Mouse (Mus musculus): ENCODE data around the gene Scg5. TPM values are rescaled to one million over a fixed set of nuclear protein-coding genes. Genes with fewer than 3 reads are reported as not detected.
A peak's percentile ranks its signal among the peaks of the same experiment; 100 is the strongest.

The Scg5 gene
- polyA plus RNA-seq (2012; rRNA removed) (0.13 TPM in 2 replicates), polyA plus RNA-seq (2014; fragmentation: Nextera tagmentation; extraction: Ambion mirVana) (not detected in 2 replicates)

DNA sequence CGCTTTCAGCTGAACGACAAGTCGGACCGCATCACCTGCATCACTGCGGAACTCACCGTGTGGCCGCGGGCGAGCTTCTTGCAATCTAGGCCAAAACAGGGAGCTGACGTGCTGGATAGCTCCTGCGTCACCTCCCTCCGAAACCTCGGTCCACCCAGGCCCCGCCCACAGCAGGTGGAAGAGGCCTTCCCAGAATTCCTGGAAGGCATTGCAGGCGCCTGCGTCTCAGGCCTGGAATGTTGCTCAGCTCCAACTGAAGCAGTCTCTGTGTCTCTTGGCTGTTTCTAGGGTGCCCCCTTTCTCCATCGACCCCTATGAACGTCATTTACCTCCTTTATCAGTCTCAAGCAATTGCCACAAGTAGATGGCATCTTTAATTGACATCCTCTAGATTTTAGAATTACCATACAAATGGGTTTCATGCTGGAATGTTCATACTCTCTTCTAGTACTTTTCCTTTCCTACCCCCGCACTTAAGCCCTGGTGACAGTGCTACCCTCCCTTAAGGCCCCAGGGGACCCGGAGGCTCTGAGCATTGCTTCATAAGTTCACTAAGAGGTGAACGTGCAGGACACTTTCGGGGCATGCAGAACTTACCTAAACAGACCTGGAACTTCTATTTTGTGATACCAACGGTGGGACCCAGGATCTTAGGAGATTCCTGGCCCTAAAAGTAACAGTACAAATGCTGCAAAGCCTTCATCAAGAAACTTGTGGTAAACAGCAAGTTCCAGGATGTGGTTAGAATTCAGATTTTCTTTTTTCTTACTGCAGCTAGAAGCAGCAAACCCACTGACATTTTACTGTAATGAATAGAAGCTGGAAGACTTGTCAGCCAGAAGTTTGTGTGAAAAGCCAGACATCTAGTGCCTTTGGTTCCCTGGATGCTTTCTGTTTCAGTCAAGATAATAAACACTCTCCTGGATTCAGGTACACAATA lies at the start of gene Scg5:
Gene Scg5 (minus strand): TSS at position 179 of the 940 bp plus-strand sequence.
- Histone ChIP-seq H3K27ac (no peak within 1 kb of the TSS), H3K9ac (replicated peaks) (no peak within 1 kb of the TSS), H3K4me1 (replicated peaks; ENCODE audit: control insufficient read depth in 2 of 2, insufficient read depth in 2 of 2, low read length in 1 of 2) (no peaks in the 10 kb centered on the region), H3K9me3 (ENCODE audit: control insufficient read depth, low read length) (no peaks in the 10 kb centered on the region; the same call in none of the 2 replicates), H3K4me2 (ENCODE audit: low read depth) (no peak within 1 kb of the TSS), H3K36me3 (replicated peaks; ENCODE audit: control insufficient read depth, insufficient read depth, low read depth) (peaks cover 24% of the 10 kb centered on the region), H3K4me3 (ENCODE audit: insufficient read depth in 1 of 2, low read depth in 2 of 2, low read length in 2 of 2) (no peak within 1 kb of the TSS), H3K27me3 (ENCODE audit: control insufficient read depth, insufficient read depth, low read length) (no peaks in the 10 kb centered on the region)
- 26% methylated on average over 23 of the region's 23 CpGs for WGBS (ENCODE audit: insufficient replicate concordance)
- DNase-seq (ENCODE audit: low read depth in 3 of 3, low spot score in 3 of 3) (no peak), ATAC-seq (ENCODE audit: insufficient read depth) (no peak)
- TF ChIP-seq EP300 (IDR thresholded peaks at IDR 0.05; ENCODE audit: low read depth) (no peak), CTCF (IDR thresholded peaks at IDR 0.05; ENCODE audit: low read depth) (no peak)

DNA sequence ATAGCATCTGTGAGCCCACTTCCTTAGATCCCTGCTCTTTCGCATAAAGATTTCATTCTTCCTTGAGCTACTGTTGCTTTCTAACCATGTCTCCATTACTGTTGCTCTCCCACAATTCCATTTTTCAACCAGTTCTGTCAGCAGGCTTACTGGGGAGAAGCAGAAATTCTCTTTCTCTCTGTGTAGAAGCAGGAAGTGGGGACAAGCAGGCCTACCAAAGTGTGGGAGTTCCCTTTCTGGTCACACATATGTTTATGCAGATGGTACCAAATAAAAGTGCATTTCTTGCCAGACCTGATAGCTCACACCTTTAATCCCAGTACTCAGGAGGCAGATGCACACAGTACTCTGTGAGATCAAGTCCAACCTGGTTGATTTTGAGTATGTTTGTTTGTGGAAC lies 41.2 kb upstream of the Scg5 start:
- Histone ChIP-seq H3K9ac (replicated peaks) (no peak overlapping the region), H3K4me3 (ENCODE audit: insufficient read depth in 1 of 2, low read depth in 2 of 2, low read length in 2 of 2) (no peak overlapping the region), H3K36me3 (replicated peaks; ENCODE audit: control insufficient read depth, insufficient read depth, low read depth) (no peaks in the 10 kb centered on the region), H3K27ac (no peak overlapping the region), H3K27me3 (ENCODE audit: control insufficient read depth, insufficient read depth, low read length) (no peaks in the 10 kb centered on the region), H3K9me3 (ENCODE audit: control insufficient read depth, low read length) (no peaks in the 10 kb centered on the region), H3K4me2 (ENCODE audit: low read depth) (no peak overlapping the region), H3K4me1 (replicated peaks; ENCODE audit: control insufficient read depth in 2 of 2, insufficient read depth in 2 of 2, low read length in 1 of 2) (no peaks in the 10 kb centered on the region)
- ATAC-seq (ENCODE audit: insufficient read depth), result no peak
- 64% methylated on average over 1 of the region's 1 CpGs for WGBS (ENCODE audit: insufficient replicate concordance)
- DNase-seq (ENCODE audit: low read depth in 3 of 3, low spot score in 3 of 3), result no peak
- TF ChIP-seq EP300 (IDR thresholded peaks at IDR 0.05; ENCODE audit: low read depth) (no peak), CTCF (IDR thresholded peaks at IDR 0.05; ENCODE audit: low read depth) (no peak)

- Histone ChIP-seq H3K4me1 (replicated peaks; ENCODE audit: control insufficient read depth in 2 of 2, insufficient read depth in 2 of 2, low read length in 1 of 2) (no peaks in the 10 kb centered on the region), H3K9me3 (ENCODE audit: control insufficient read depth, low read length) (no peaks in the 10 kb centered on the region), H3K4me2 (ENCODE audit: low read depth) (no peak overlapping the region), H3K4me3 (ENCODE audit: insufficient read depth in 1 of 2, low read depth in 2 of 2, low read length in 2 of 2) (no peak overlapping the region), H3K9ac (replicated peaks) (no peak overlapping the region), H3K27me3 (ENCODE audit: control insufficient read depth, insufficient read depth, low read length) (no peaks in the 10 kb centered on the region), H3K27ac (no peak overlapping the region), H3K36me3 (replicated peaks; ENCODE audit: control insufficient read depth, insufficient read depth, low read depth) (no peaks in the 10 kb centered on the region)
- TF ChIP-seq EP300 (IDR thresholded peaks at IDR 0.05; ENCODE audit: low read depth), result no peak
- TF ChIP-seq CTCF (IDR thresholded peaks at IDR 0.05; ENCODE audit: low read depth), result no peak
- DNase-seq (ENCODE audit: low read depth in 3 of 3, low spot score in 3 of 3) (no peak), ATAC-seq (ENCODE audit: insufficient read depth) (no peak)
- 50% methylated on average over 4 of the region's 4 CpGs for WGBS (ENCODE audit: insufficient replicate concordance)
Measured at GRCm38 (mm10) chr2:113868404-113868803, 39.5 kb upstream of the Scg5 start.

DNA sequence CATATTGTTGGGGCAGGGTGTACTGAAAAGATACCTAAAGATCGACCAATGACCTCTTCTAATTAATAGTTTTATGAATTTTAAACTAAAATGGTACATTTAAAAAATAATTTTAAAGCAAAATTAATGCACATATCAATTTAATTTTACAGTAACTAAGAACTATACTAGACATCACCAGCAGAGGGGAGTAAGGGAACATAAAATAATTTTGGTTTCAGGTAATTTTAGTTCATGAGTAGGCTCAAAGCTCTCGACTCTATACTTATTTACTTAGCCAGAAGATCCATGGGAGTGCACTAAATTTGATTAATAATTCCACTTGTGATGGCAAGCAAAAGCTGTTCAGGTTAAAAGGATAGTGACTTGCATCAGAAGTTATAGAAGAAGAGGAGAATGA lies 37.2 kb upstream of the Scg5 start:
- H3K4me2 ChIP-seq (ENCODE audit: low read depth), result no peak overlapping the region
- WGBS (ENCODE audit: insufficient replicate concordance), result 15% methylated on average over 2 of the region's 2 CpGs
- no peaks in the 10 kb centered on the region for H3K36me3 ChIP-seq (replicated peaks; ENCODE audit: control insufficient read depth, insufficient read depth, low read depth)
- no peak overlapping the region for H3K4me3 ChIP-seq (ENCODE audit: insufficient read depth in 1 of 2, low read depth in 2 of 2, low read length in 2 of 2)
- H3K27me3 ChIP-seq (ENCODE audit: control insufficient read depth, insufficient read depth, low read length), result no peaks in the 10 kb centered on the region
- ATAC-seq (ENCODE audit: insufficient read depth) (no peak), DNase-seq (ENCODE audit: low read depth in 3 of 3, low spot score in 3 of 3) (no peak)
- H3K9ac ChIP-seq (replicated peaks), result no peak overlapping the region
- H3K9me3 ChIP-seq (ENCODE audit: control insufficient read depth, low read length), result no peaks in the 10 kb centered on the region
- H3K27ac ChIP-seq, result no peak overlapping the region
- no peaks in the 10 kb centered on the region for H3K4me1 ChIP-seq (replicated peaks; ENCODE audit: control insufficient read depth in 2 of 2, insufficient read depth in 2 of 2, low read length in 1 of 2)
- TF ChIP-seq EP300 (IDR thresholded peaks at IDR 0.05; ENCODE audit: low read depth), result no peak
- TF ChIP-seq CTCF (IDR thresholded peaks at IDR 0.05; ENCODE audit: low read depth), result no peak; the same call in 1 of the 2 replicates

DNA sequence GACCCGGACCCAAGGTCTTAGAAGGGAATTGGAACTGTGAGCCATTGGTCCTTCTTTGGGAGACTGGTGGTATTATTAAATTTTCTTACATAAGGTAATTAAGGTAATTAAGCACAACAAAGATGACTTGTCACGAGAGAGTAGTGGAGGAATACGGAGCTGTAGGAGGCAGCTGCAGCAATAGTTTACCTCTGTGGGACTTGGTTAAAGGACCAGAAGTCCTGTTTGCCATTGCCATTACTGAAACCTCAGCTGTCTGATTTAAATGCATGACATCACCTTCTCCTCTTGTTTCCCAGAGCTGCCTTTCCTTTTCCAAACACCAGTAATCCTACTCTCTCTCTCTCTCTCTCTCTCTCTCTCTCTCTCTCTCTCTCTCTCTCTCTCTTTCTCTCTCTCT lies 20.2 kb upstream of the Scg5 start:
- H3K4me3 ChIP-seq (ENCODE audit: insufficient read depth in 1 of 2, low read depth in 2 of 2, low read length in 2 of 2), result peak overlapping the region; percentile 89 to 98
- H3K4me1 ChIP-seq (replicated peaks; ENCODE audit: control insufficient read depth in 2 of 2, insufficient read depth in 2 of 2, low read length in 1 of 2), result peaks cover 10 to 14% of the 10 kb centered on the region in 2 experiments
- ATAC-seq (ENCODE audit: insufficient read depth) (no peak), DNase-seq (ENCODE audit: low read depth in 3 of 3, low spot score in 3 of 3) (no peak)
- no peaks in the 10 kb centered on the region for H3K27me3 ChIP-seq (ENCODE audit: control insufficient read depth, insufficient read depth, low read length)
- peaks cover 9% of the 10 kb centered on the region for H3K36me3 ChIP-seq (replicated peaks; ENCODE audit: control insufficient read depth, insufficient read depth, low read depth)
- WGBS (ENCODE audit: insufficient replicate concordance), result 5% methylated on average over 3 of the region's 3 CpGs
- H3K9me3 ChIP-seq (ENCODE audit: control insufficient read depth, low read length), result no peaks in the 10 kb centered on the region
- peak overlapping the region; percentile 56; the same call in 1 of the 2 replicates for H3K27ac ChIP-seq
- H3K9ac ChIP-seq (replicated peaks), result peak overlapping the region; percentile 52
- no peak for TF ChIP-seq CTCF (IDR thresholded peaks at IDR 0.05; ENCODE audit: low read depth)
- TF ChIP-seq EP300 (IDR thresholded peaks at IDR 0.05; ENCODE audit: low read depth), result no peak
- H3K4me2 ChIP-seq (ENCODE audit: low read depth), result peak overlapping the region; percentile 95

Measured in liver, embryonic 14.5 days (tissue).